Mouse (Mus musculus) embryonic facial prominence, embryonic 13.5 days (tissue): ENCODE results near the gene Cnbd2. TPM values are rescaled to one million over a fixed set of nuclear protein-coding genes. Genes with fewer than 3 reads are reported as not detected.

ENCODE experiments used
- ATAC-seq: fragments of 200-750 bp; cut with Nextera tagmentation; 2 replicates; pipeline ENCODE4 v1.8.0; 2017; ENCODE audit warnings: low read depth; ENCODE audit not compliant: insufficient number of reproducible peaks, insufficient read depth, low FRiP score, low TSS enrichment
- H3K27ac ChIP-seq: fragments of 300-500 bp; sonication (generic); 2 replicates; pipeline ENCODE4 v1.5.1; 2015; ENCODE audit warnings: moderate library complexity, mild to moderate bottlenecking, inconsistent platforms
- H3K27me3 ChIP-seq: fragments of 300-500 bp; sonication (generic); 2 replicates; pipeline ENCODE4 v1.6.1; 2015; ENCODE audit warnings: mild to moderate bottlenecking, inconsistent platforms
- H3K36me3 ChIP-seq: fragments of 300-500 bp; sonication (generic); 2 replicates; pipeline ENCODE4 v1.6.1; 2015; ENCODE audit warnings: mild to moderate bottlenecking, inconsistent platforms
- H3K4me1 ChIP-seq: fragments of 300-500 bp; sonication (generic); 2 replicates; pipeline ENCODE4 v1.6.1; 2015; ENCODE audit warnings: inconsistent platforms
- H3K4me2 ChIP-seq: fragments of 300-500 bp; sonication (generic); 2 replicates; pipeline ENCODE4 v1.6.1; 2015; ENCODE audit warnings: moderate library complexity, mild to moderate bottlenecking, inconsistent platforms
- H3K4me3 ChIP-seq: fragments of 300-500 bp; sonication (generic); 2 replicates; pipeline ENCODE4 v1.5.1; 2015; ENCODE audit warnings: mild to moderate bottlenecking, inconsistent platforms
- H3K9ac ChIP-seq: fragments of 300-500 bp; sonication (generic); 2 replicates; pipeline ENCODE4 v1.6.1; 2015; ENCODE audit warnings: mild to moderate bottlenecking, inconsistent platforms
- H3K9me3 ChIP-seq: fragments of 300-500 bp; sonication (generic); 2 replicates; pipeline ENCODE4 v1.6.1; 2016; ENCODE audit warnings: inconsistent platforms
- WGBS: fragments of 180-500 bp; shearing (Covaris S2); methylation state at CpG from one replicate; pipeline ENCODE4 v1.1.7; 2015; ENCODE audit warnings: mixed read lengths; 5-methylcytosine and 5-hydroxymethylcytosine counted together
- microRNA-seq: library from miRNA; unstranded; fragments of <30 nt; microRNA quantifications from one replicate; pipeline ENCODE4, GENCODE M21; 2016
- polyA plus RNA-seq: library from polyadenylated mRNA; unstranded; fragments of >200 nt; fragmentation: Nextera tagmentation; extraction: Ambion mirVana; gene quantifications from 2 replicates; pipeline ENCODE4 v1.2.1, GENCODE M21; 2015

Cnbd2 gene
- polyA plus RNA-seq, 1 experiment from 2014 or later, result 5.0 TPM

DNA sequence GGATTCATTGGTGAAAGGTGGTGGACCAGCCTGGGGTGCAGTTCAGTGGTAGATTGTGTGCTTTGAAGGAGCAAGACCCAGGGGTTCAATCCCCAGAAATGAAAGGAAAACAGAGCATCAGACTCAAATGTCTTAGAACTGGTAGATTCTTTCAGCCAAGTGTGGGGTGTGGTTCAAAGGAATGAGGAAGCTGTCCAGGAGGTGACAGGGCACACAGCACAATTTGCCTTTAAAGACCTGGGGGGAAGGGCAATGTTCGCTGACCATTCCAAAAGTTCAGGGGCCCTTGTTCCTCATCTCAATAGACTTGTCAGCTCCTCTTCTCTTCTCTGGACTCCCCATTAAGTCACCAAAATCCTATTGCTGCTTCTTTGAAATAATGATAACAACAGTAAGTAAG, 105.1 kb downstream of the Cnbd2 start:
- ATAC-seq, result no peak
- H3K9ac ChIP-seq, result no peak overlapping the region

DNA sequence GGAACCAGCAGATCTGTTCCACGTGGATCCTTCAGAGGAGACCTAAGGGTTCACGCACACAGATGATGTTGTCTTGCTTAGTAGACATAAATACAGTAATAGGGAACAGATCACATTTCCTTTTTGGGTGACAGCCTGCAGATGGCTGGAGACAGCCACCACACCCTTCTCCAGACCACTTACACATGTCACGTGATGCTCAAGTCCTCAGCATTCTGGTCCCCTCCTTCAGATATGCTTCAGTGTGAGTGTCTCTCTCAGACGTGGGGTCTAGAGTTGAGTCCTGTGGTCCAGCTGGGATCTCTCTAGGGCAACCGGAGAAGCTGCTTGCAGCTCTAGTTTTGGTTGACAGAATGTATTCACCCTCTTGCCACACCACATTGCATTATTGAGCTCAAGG, 106.4 kb downstream of the Cnbd2 start:
- H3K4me3 ChIP-seq, result no peak overlapping the region
- H3K27ac ChIP-seq, result no peak overlapping the region
- H3K36me3 ChIP-seq, result no peaks in the 10 kb centered on the region
- peaks cover 24% of the 10 kb centered on the region for H3K4me1 ChIP-seq
- ATAC-seq, result no peak
- no peaks in the 10 kb centered on the region for H3K9me3 ChIP-seq
- no peak overlapping the region for H3K4me2 ChIP-seq
- 72% methylated on average over 5 of the region's 5 CpGs for WGBS
- peaks cover 37% of the 10 kb centered on the region for H3K27me3 ChIP-seq
- H3K9ac ChIP-seq, result no peak overlapping the region

More for the DNA sequence above, 105.1 kb downstream of the Cnbd2 start:
- Histone ChIP-seq H3K9me3 (no peaks in the 10 kb centered on the region), H3K4me1 (peaks cover 18% of the 10 kb centered on the region), H3K4me2 (no peak overlapping the region), H3K27ac (no peak overlapping the region), H3K4me3 (no peak overlapping the region), H3K27me3 (peaks cover 27% of the 10 kb centered on the region), H3K36me3 (no peaks in the 10 kb centered on the region)
- WGBS, result 52% methylated on average over 1 of the region's 1 CpGs

DNA sequence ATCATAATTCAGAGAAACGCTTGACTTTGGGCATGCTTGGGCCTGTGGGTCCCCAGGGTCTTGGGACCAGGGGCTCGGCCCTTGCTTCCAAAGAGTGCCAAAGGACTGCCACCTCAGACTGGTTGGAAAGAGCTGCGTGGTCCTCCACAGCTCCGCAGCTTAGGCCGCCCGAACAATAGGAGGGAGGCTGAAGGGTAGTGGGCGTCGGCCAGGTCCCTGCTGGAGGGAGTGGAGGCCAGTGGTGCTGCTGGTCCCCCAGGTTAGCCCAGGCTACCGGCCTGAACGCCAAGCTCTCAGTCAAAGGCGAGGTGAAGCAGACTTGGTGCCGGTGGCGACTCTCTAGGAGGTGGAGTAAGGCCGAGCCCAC, 108.2 kb downstream of the Cnbd2 start:
- H3K27me3 ChIP-seq, result peaks cover 44% of the 10 kb centered on the region
- peak; percentile 7; the same call in 1 of the 2 replicates for ATAC-seq
- H3K4me3 ChIP-seq, result peak overlapping the region; percentile 65
- 0 out of 2 replicates have a peak overlapping the region, but pooled peaks have one; percentile 22 for H3K27ac ChIP-seq
- H3K36me3 ChIP-seq, result no peaks in the 10 kb centered on the region
- peak overlapping the region; percentile 75 for H3K9ac ChIP-seq
- peaks cover 27% of the 10 kb centered on the region for H3K4me1 ChIP-seq
- 9% methylated on average over 14 of the region's 14 CpGs for WGBS
- peak overlapping the region; percentile 98 for H3K4me2 ChIP-seq
- no peaks in the 10 kb centered on the region for H3K9me3 ChIP-seq

DNA sequence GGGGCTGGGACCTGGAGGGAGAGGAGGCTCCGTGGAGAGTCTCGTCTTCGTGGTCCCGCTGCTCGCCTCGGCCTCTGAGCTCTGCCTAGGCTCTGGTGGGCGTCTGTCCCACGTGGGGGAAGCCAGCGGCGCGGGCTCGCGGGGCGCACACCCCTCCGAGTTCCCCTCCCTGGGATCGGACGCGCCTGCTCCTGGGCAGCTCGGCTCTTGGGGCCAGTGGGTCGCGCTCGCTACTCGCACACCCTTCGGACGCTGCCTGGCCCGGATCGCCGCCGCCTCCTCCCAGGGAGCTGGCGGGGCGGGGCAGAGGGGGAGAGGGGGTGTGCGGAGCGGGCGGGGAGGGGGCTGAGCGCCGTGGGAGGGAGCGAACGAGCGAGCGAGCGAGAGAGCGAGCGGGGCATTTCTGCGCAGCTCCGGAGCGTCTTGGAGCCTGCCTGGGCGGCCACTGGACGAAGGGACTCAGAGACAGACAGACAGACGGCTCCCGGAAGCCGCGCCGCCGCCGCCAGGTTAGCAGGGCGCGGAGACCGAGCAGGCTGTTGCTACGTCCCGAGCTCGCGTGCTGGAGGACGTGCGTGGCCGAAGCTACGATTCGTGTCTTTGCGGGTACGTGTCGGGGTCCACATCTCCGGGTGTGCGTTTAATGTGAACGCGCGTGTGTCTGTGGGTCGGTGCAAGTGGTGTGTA, 108.7 kb downstream of the Cnbd2 start, which contains the start of gene Epb41l1:
Gene Epb41l1 (plus strand): TSS at position 216 of the 687 bp plus-strand sequence.
- H3K9me3 ChIP-seq, result no peaks in the 10 kb centered on the region
- H3K4me3 ChIP-seq, result peak within 1 kb of the TSS; percentile 65
- under 1% methylated on average over 76 of the region's 76 CpGs for WGBS
- H3K36me3 ChIP-seq, result no peaks in the 10 kb centered on the region
- peak within 1 kb of the TSS; percentile 75 for H3K9ac ChIP-seq
- peak within 1 kb of the TSS; percentile 98 for H3K4me2 ChIP-seq
- peaks cover 32% of the 10 kb centered on the region for H3K4me1 ChIP-seq
- H3K27ac ChIP-seq, result 0 out of 2 replicates have a peak within 1 kb of the TSS, but pooled peaks have one; percentile 22
- peaks cover 44% of the 10 kb centered on the region for H3K27me3 ChIP-seq
- ATAC-seq, result peak; percentile 18; the same call in 1 of the 2 replicates

DNA sequence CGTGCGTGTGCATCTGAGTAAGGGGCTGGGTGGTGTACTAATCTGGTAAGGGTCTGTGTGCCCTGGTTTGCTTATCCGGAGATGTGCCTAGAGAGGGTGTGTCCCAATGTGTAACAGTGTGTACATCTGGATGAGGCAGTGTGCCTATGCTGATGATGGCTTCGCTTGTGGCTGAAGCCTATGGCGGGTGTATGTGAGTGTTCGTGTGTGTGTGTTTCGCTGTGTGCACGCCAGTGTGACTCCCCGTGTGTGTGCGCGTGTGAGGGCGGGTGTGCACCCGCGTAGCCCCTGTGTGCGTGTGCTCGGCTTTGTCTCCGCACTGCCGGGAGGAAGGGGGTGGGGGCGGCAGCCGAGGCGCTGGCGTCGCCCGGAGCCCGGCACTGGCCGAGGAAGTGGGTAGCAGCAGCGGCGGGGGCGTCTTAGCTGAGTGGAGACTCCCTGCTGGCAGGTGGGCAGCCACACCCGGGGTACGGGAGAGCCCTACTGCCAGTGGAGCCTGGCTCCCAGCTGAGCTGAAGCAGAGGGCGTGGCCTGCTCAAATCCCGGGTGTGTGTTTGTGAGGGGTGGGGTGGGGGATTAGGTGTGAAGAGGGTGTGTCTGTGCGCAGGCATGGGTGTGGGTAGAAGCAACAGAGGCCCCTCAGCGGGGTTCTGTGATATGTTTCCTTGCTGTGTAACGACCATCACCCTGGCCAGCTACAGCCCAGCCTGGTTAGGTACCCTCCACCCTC, 109.4 kb downstream of the Cnbd2 start:
- H3K9ac ChIP-seq, result peak overlapping the region; percentile 75
- no peaks in the 10 kb centered on the region for H3K36me3 ChIP-seq
- ATAC-seq, result peak; percentile 60
- H3K9me3 ChIP-seq, result no peaks in the 10 kb centered on the region
- WGBS, result 1% methylated on average over 35 of the region's 36 CpGs
- H3K4me2 ChIP-seq, result peak overlapping the region; percentile 98
- 0 out of 2 replicates have a peak overlapping the region, but pooled peaks have one; percentile 22 for H3K27ac ChIP-seq
- H3K27me3 ChIP-seq, result peaks cover 44% of the 10 kb centered on the region
- peak overlapping the region; percentile 65 for H3K4me3 ChIP-seq
- H3K4me1 ChIP-seq, result peaks cover 34% of the 10 kb centered on the region

DNA sequence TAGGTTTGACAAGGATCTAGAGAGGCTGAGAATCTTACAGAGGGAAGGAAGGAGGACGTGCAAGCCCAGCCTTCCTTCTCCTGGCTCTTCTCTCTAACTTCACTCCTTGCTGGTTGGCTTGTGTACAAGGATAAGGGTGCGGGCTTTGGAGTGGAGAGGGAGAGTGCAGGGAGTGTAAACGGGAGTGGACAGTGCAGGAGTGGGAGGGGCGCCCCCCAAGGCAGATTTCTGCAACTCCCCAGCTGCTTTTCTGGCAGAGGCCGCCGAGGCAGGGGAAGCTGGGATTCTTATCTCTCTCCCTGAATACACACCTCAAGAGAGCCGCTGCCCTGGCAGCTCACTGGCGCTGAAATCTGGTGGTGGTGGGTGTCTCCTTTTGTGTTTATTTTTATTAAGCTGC, 110.5 kb downstream of the Cnbd2 start:
- peaks cover 44% of the 10 kb centered on the region for H3K27me3 ChIP-seq
- H3K27ac ChIP-seq, result no peak overlapping the region
- peak overlapping the region; percentile 49 for H3K9ac ChIP-seq
- peaks cover 34% of the 10 kb centered on the region for H3K4me1 ChIP-seq
- no peaks in the 10 kb centered on the region for H3K9me3 ChIP-seq
- WGBS, result 9% methylated on average over 8 of the region's 8 CpGs
- no peaks in the 10 kb centered on the region; the same call in 1 of the 2 replicates for H3K36me3 ChIP-seq
- peak overlapping the region; percentile 98 for H3K4me2 ChIP-seq
- peak overlapping the region; percentile 65; the same call in 1 of the 2 replicates for H3K4me3 ChIP-seq
- no peak for ATAC-seq

DNA sequence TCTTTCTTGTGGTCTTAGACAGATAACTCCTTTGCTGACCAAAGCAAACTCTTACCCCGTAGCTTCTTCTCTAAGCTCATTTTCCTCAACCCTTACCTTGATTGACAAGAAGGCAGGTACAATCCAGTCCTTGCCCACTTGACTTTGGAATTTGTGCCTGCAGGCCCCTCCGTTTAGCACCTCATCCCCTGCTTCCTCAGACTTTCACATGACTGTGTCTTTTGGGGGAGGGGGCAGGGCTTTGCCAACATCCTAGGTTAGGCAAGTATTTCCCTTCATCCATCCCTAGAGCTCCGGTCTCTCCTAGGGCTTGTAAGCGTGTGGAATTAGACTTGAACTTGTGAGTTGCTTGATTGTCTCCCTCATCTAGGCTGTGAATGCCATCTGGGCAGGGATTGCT, 111.6 kb downstream of the Cnbd2 start:
- Histone ChIP-seq H3K4me2 (no peak overlapping the region), H3K27me3 (peaks cover 44% of the 10 kb centered on the region), H3K9me3 (no peaks in the 10 kb centered on the region), H3K4me1 (peaks cover 34% of the 10 kb centered on the region), H3K27ac (no peak overlapping the region), H3K9ac (no peak overlapping the region), H3K36me3 (no peaks in the 10 kb centered on the region; the same call in 1 of the 2 replicates), H3K4me3 (no peak overlapping the region)
- ATAC-seq, result no peak
- 74% methylated on average over 4 of the region's 4 CpGs for WGBS

Small RNAs within 50 kb of the gene (microRNA-seq; reads per million reads assigned to microRNA genes)
- not detected for gene Gm22758
- gene Gm22759, result not detected

Other genes starting within 250 kb of the Cnbd2 start
- 3.5 and 4.8 TPM in 2 replicates for gene Spag4, start 247.1 kb upstream of the Cnbd2 start, polyA plus RNA-seq
- 60.5 and 62.7 TPM in 2 replicates for gene Cpne1, start 200.3 kb upstream of the Cnbd2 start, polyA plus RNA-seq
- gene Rbm12, start 200.3 kb upstream of the Cnbd2 start, polyA plus RNA-seq, result 31.7 and 33.4 TPM in 2 replicates
- 20.4 and 21.7 TPM in 2 replicates for gene Gm28036, start 185.2 kb upstream of the Cnbd2 start, polyA plus RNA-seq
- 383 and 419 TPM in 2 replicates for gene Romo1, start 168.3 kb upstream of the Cnbd2 start, polyA plus RNA-seq
- gene Nfs1, start 168.1 kb upstream of the Cnbd2 start, polyA plus RNA-seq, result 35.4 and 39.3 TPM in 2 replicates
- gene Rbm39, start 132.1 kb upstream of the Cnbd2 start, polyA plus RNA-seq, result 862 and 870 TPM in 2 replicates
- 90.3 and 95.8 TPM in 2 replicates for gene Phf20, start 115.8 kb upstream of the Cnbd2 start, polyA plus RNA-seq
- 70.4 and 88.4 TPM in 2 replicates for gene Scand1, start 405 bp downstream of the Cnbd2 start, polyA plus RNA-seq
- gene Epb41l1, start 108.6 kb downstream of the Cnbd2 start, polyA plus RNA-seq, result 4.4 and 4.5 TPM in 2 replicates
- 35.3 and 38.9 TPM in 2 replicates for gene Aar2, start 235.3 kb downstream of the Cnbd2 start, polyA plus RNA-seq